Mouse (Mus musculus): Measurements from ENCODE around the gene Spink8.
A peak's percentile ranks its signal among the peaks of the same experiment; 100 is the strongest.

The Spink8 gene

DNA sequence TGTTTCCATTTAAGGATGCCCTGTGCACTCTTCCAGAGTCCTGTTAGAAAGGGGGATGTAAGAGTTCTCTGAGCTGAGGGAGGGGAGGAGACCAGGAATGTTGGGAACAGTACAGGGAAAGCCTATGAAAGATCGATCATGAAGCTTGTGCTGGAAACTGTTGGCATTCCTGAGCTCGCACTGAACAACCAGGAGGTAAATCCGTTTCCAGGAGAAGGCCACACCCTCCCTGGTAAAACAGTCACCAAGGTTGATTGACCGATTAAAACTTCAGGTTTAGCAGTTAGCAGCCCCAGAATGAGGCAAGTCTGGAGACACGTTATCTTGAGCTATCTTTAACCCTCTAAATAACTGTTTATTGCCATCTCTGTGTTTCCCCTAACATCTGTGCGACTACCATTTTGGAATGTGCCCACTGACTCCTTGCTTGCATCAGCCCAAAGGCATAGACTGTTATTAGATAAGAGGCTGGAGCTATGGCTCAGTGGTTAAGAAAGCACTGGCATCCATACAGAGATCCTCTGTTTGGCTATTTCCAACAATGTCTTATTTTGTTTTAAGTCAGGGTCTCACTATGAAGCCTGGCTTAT lies 59.0 kb downstream of the Spink8 start:
- DNase-seq (ENCODE audit: low spot score): no peak

DNA sequence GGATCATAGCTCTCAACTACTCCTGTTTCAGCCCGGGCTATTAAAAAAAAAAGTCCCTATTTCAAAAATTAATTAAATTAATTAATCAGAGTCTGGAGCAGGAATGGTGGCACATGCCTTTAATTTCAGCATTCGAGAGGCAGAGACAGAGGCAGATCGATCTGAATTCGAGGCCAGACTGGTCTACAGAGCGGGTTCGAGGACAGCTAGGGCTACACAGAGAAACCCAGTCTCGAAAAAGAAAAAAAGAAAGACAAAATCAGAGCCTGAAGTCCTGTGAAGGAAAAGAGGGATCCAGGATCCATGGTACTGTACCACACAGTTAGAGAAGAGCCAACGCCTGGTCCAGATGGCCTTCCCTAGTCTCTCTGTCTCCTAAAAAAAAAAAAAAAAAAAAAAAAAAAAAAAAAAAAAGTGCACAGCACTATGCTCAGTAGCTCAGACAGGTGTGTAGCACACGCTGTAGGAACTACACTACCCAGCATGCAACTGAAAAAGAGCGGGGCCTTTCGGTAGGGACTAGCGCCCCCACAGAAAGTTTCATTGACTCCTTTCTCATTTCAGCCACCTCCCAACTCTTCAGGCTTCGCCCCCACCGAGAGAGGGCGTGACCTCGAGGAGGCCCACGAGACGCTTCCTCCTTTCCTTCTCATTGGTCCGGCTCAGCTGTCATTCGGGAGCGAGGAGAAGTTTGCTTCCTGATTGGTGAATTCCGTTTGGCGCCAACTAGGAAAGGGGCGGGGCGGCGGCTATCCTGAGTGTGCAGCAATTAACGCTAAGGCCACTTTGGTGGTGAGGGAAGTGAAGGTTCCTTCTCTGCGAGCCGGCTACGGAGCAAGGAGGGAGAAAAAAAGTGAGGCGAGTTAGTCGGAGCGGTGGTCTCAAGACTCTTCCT lies 63.0 kb downstream of the Spink8 start, which contains the start of gene Cdc25a:
Gene Cdc25a (plus strand): TSS at position 783 of the 895 bp plus-strand sequence.
- peak; percentile 92 for DNase-seq (ENCODE audit: low spot score)

DNA sequence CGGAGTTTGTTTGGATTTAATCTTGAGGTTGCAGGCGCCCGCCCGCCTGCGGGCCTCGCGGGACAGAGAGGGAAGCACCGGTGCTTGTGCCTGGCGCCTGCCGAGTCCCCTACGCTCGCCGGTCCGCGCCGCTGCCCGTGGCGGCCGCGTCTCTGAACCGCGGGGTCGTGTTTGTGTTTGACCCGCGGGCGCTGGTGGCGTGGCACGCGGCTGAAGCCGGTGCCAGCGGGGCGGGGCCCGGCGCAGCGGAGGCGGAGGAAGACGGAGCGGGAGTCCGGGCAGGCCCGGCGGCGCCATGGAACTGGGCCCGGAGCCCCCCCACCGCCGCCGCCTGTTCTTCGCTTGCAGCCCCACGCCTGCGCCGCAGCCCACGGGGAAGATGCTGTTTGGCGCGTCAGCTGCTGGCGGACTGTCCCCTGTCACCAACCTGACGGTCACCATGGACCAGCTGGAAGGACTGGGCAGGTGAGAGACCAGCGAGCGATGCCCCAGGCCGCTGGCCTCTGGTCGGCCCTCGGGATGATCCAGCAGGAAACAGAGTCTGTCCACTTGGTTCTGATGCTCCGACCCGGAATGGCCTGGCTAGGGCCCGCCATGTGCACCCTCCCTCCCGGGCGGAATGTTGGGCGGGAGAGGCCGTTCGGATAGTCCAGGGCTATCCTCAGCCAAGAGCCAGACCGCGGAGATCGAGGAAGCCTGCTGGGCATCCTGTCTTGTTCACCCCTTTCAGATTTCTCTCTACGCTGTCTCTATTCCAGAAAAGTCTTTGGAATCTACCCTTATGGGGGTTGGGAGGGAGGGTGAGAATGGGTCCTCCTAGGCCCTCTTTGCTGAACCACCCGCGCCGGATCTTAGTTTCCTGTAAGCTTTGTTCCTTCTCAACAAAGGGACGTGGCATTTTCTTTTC lies 63.9 kb downstream of the Spink8 start:
- DNase-seq (ENCODE audit: low spot score): peak; percentile 67
